Mouse (Mus musculus): ENCODE results near the gene Psmb4. TPM values are rescaled to one million over a fixed set of nuclear protein-coding genes. Genes with fewer than 3 reads are reported as not detected.
A peak's percentile ranks its signal among the peaks of the same experiment; 100 is the strongest.
"Not testable (repeated sequence)": the region's sequence is repeated elsewhere in the genome, so short reads cannot be mapped to it uniquely, and the experiment has no call there.

The Psmb4 gene
- total RNA-seq, 2 experiments from 2014 or later, result 217 to 228 TPM

DNA sequence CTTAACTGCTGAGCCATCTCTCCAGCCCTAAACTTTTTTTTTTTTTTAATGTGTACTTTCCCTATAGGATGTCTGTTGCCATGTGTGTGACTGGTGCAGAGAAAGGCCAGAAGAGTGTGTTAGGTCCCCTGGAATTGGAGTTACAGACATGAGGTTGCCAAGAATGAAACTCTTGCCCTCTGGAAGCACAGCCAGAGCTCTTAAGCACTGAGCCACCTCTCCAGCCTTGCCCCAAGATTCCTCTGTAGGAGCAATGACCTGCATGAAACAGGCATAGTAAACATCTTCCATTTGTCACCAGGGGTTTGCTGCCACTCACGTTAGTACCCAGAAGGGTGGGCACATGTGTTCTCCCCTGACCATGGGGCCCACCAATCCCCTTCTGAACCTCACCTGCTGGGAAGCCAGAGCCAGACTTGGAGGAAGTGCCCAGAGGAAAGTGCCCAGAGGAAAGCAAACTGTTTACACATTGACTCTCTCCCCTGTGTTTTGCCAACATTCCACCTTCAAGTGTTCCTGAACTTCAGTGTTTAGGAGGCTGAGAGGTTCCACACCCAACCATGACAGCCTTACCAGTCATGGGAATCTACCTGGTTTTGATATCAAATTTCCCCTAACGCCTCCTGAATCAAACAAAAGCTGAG lies 24.4 kb upstream of the Psmb4 start:
- intact Hi-C loops (cut with DNase I), result no loop called here
- DNase-seq (ENCODE audit: low spot score), result no peak

- intact Hi-C loops (cut with DNase I), result no loop called here
- no peak for DNase-seq (ENCODE audit: low spot score)
These were observed 19.7 kb upstream of the Psmb4 start for GRCm38 (mm10) chr3:94906482-94906881.

- intact Hi-C loops (cut with DNase I), result loop anchor here (5.0 kb wide), 1 partner anchor 92 kb away; no protein-coding TSS in a partner anchor
- DNase-seq (ENCODE audit: low spot score), result not testable (repeated sequence)
These were observed 18.0 kb upstream of the Psmb4 start for GRCm38 (mm10) chr3:94904759-94905158.

GRCm38 (mm10) chr3:94902747-94903146 lies 16.0 kb upstream of the Psmb4 start:
- no peak for DNase-seq (ENCODE audit: low spot score)
- intact Hi-C loops (cut with DNase I), result loop anchor here (2.0 to 5.0 kb wide), 4 partner anchors 90 to 536 kb away; no protein-coding TSS in a partner anchor

DNA sequence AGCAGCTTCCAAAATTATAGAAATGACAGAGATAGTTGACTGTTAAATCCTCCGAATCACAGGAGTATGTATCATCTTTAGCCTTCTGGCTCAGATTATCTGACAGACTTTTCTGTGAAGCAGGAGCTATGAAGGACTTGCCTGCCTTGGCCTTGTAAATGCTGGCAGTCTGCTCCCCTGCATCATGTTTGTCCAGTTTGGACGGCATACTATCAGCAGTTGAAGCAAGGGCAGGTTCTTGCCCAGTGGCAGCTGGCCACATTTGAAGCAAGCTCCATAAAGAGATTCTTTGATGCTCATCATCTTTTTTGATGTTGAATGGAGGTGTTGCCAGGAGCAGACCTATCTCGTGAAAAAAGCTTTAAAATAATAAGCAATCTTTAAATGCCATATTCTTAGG lies 7.3 kb upstream of the Psmb4 start:
- DNase-seq (ENCODE audit: low spot score), result no peak
- intact Hi-C loops (cut with DNase I), result no loop called here

GRCm38 (mm10) chr3:94888595-94888994 lies 1.8 kb upstream of the Psmb4 start:
- intact Hi-C loops (cut with DNase I), result loop anchor here (5.0 kb wide), 1 partner anchor 109 kb away; no protein-coding TSS in a partner anchor
- DNase-seq (ENCODE audit: low spot score), result no peak

- intact Hi-C loops (cut with DNase I), result no loop called here
- no peak for DNase-seq (ENCODE audit: low spot score)
These were observed 4.2 kb downstream of the Psmb4 start for GRCm38 (mm10) chr3:94882579-94882978.

GRCm38 (mm10) chr3:94881840-94882239 lies 4.9 kb downstream of the Psmb4 start:
- no peak for DNase-seq (ENCODE audit: low spot score)
- intact Hi-C loops (cut with DNase I), result no loop called here

DNA sequence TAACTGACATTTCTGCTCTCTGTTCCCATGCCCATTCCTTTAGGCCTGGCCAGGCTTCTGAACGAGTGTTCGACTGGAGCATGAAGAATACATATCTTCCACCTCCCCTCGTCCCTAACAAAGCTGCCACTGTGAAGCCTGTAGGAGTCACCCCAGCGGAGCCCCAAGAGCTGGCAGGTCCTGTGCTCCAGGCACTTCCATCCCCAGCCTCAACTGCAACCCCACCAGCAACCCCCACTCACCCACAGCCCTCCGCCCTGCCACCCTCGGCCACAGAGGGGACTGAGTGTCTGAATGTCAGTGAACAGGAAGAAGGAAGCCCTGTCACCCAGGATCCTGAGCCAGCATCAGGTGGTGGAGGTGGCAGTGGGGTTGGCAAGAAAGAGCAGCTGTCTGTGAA lies 8.1 kb downstream of the Psmb4 start:
- intact Hi-C loops (cut with DNase I), result loop anchor here (1.0 kb wide), 1 partner anchor 12 kb away; no protein-coding TSS in a partner anchor
- no peak for DNase-seq (ENCODE audit: low spot score)

DNA sequence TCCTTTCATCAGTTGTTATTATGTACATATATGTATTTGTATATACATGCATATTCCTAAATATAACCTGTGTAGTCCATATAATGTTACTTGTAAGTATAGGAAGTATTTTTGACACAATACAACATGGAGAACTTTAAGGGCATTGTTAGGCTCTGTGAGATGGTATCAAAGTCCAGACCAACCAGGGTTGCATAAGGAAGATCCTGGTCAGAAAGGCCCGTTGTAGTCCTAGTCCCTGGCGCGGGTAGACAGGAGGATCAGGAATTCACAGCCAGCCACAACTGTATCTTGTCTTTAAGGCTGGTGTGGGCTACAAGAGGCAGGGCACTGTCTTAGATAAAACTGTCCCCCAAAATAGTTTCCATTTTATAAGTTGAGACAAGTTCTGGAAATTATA lies 17.8 kb downstream of the Psmb4 start:
- intact Hi-C loops (cut with DNase I), result no loop called here
- no peak for DNase-seq (ENCODE audit: low spot score)

DNA sequence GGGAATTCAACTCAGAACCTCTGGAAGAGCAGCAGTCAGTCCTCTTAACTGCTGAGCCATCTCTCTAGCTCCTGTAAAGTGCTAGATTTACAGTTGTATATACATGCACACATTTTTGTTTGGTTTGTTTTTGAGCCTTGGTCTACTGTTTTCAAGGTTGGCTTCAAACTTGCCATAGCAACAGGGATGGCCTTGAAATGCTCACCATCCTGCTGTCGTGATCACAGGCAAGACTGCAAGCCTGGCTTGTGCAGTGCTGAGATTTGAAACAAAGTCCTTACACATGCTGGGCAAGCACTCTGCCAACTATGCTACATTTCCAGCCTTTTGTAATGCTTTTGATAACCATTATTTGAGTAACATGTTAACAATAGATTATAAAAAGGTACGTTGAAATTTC lies 27.3 kb downstream of the Psmb4 start:
- intact Hi-C loops (cut with DNase I), result no loop called here

DNA sequence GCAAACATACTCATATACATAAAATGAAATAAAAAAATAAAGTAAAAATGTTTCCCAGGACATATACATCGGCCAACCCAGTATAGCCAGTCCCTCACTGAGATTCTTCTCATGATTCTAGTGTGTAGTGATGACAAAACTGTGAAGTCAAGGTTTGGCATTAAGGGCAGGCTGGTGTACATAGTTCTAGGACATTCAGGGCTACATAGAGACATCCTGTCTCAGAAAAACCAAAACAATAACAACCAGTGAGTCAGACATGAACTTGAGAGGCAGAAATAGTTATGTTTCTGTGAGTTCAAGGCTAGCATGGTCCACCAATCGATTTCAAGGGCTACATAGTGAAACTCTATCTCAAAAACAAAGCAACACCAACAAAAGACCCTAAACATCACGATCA lies 34.5 kb downstream of the Psmb4 start:
- intact Hi-C loops (cut with DNase I), result no loop called here
- DNase-seq (ENCODE audit: low spot score), result no peak

More for the DNA sequence above, 27.3 kb downstream of the Psmb4 start:
- no peak for DNase-seq (ENCODE audit: low spot score)

DNA sequence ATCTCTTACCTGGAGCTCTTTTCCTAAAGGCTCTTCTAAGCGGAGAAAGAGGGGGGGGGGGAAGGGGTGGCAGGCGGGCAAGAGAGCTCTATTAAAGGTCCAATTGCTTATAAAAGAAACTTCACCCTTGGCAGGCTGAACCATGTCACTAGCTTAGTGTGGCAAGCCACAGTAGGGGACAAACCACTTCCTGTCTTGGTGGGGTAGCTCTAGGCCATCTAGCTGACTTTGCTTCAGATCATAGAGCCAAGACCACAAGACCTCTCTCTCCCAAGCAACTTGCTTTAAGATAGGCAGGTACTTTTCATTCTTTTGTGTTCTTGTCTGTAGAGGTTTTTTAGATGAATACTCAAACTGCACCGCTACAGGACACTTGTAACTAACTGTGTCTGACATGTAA lies 35.0 kb downstream of the Psmb4 start:
- DNase-seq (ENCODE audit: low spot score), result no peak
- intact Hi-C loops (cut with DNase I), result no loop called here

- intact Hi-C loops (cut with DNase I), result loop anchor here (2.0 to 10.0 kb wide), 3 partner anchors 39 to 395 kb away; no protein-coding TSS in a partner anchor
- no peak for DNase-seq (ENCODE audit: low spot score)
These were observed 37.4 kb downstream of the Psmb4 start for GRCm38 (mm10) chr3:94849338-94849737.

DNA sequence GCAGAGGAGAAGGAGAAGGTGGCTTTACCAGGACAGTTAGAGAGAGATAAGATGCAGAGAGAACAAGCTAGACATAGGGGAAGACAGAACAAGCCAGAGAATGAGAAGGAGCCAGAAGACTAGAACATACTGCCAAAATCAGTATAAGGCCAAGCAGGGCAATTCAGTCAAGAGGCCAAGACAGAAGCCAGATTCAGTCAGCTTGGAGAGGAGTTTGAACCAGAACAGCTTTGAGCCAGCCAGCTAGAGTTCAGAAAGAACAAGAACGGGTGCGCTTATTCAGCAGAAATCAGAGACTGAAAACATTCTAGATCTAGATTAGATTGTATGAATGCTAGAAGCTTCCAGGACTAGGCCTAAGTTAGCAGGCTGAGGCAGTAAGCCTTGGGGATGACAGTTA lies 39.4 kb downstream of the Psmb4 start:
- no peak for DNase-seq (ENCODE audit: low spot score)
- intact Hi-C loops (cut with DNase I), result loop anchor here (5.0 to 10.0 kb wide), 2 partner anchors 230 to 393 kb away; no protein-coding TSS in a partner anchor

GRCm38 (mm10) chr3:94839101-94839500 lies 47.7 kb downstream of the Psmb4 start:
- intact Hi-C loops (cut with DNase I), result loop anchor here (5.0 kb wide), 1 partner anchor 257 kb away; the partner anchor contains the start of gene Snx27
- no peak for DNase-seq (ENCODE audit: low spot score)

DNA sequence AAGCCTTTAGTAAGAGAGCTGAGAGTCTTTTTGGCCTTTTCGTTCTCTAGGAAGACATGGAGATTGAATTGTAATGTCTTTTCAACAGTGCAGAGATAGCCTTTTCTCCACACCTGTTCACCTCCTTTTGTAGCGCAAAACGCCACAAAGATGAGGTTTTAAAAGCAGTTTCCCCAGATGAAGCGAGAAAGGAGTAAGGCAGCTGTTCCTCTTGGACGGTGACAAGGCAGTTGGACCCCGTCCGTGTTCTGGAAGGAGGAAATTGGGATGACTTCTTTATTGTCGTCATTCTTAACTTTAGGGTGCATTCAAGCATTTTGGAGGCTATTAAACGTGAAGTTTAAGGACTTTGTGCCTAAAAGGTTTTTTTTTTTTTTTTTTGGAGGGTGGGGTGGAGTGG lies 48.1 kb downstream of the Psmb4 start:
- no peak for DNase-seq (ENCODE audit: low spot score)

DNA sequence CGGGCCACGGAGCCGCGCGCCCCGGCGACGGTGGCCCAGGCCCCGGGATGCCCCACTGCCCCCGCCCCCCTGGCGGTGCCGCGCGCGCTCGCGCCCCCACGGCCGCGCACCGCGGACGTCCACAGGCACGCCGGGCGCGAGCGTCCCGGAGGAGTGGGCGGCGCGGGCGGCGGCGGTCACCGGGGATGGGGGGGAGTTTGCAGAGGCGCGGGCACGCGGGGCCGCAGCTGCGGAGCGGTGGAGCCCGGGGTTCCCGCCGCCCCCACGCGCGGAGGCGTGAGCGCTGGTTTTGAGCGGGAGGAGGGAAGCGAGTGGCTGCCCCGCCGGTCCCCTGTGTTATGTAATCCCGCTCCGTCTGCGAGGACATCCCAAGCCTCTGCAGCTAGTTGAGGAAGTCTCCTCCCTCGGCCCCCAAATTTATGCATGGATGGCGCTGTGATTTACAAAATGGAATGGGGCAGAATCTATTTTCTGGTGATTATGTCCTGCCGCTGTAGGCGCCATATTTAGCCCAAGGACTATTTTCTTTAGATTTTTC lies 48.7 kb downstream of the Psmb4 start:
- peak; percentile 75 for DNase-seq (ENCODE audit: low spot score)
- intact Hi-C loops (cut with DNase I), result loop anchor here (1.0 to 5.0 kb wide), 2 partner anchors 17 to 256 kb away; partner anchors contain the start of gene Snx27

More for the DNA sequence above, 48.1 kb downstream of the Psmb4 start:
- intact Hi-C loops (cut with DNase I), result loop anchor here (5.0 kb wide), 1 partner anchor 256 kb away; the partner anchor contains the start of gene Snx27

GRCm38 (mm10) chr3:94837183-94837890 lies 49.4 kb downstream of the Psmb4 start, which contains the start of gene Pogz:
Pogz (plus strand) TSS chr3:94837567.
- intact Hi-C loops (cut with DNase I), result loop anchor here (1.0 to 5.0 kb wide), 2 partner anchors 16 to 255 kb away; partner anchors contain the start of gene Snx27
- DNase-seq (ENCODE audit: low spot score), result peak; percentile 95

DNA sequence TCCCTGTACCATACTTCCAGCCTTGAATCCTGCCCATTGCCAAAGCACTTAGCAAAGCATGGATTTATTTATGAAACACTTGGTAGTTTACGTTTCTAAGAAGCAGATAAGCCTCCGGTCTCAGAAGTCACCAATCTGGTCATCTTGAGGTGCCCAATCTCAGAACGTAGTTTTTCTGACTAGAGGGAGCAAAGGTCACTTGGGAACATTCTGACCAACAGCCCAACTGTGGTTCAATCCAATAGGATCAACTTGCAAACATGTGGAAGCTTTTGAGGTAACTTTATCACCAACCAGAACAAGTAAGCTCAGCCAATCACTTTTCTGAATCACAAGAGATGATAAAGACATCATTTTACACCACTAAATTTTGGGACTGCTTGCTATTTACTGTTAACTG lies 51.4 kb downstream of the Psmb4 start:
- no peak for DNase-seq (ENCODE audit: low spot score)
- intact Hi-C loops (cut with DNase I), result loop anchor here (5.0 kb wide), 1 partner anchor 253 kb away; the partner anchor contains the start of gene Snx27

All from heart, postnatal 25 days (tissue).